ENCODE assay signal across 33 mouse cellular contexts in genomic region chr2:117255415-117255814, GRCm38 (mm10).
"Had no signal": no experiment of that assay in that cellular context is flagged by ENCODE, and none has a peak within 500 bp of the region (broad histone marks: within the 10 kb centered on the region; RNA-seq: fewer than 3 reads in every experiment).

No protein-coding gene starts in this region.

- H3K27me3 ChIP-seq: heart, embryonic 13.5 days; heart, embryonic 15.5 days; hindbrain, embryonic 12.5 days; hindbrain, embryonic 13.5 days; hindbrain, embryonic 15.5 days; intestine, embryonic 15.5 days; kidney, embryonic 15.5 days had no signal

- H3K4me1 ChIP-seq: intestine, embryonic 15.5 days had no signal

- H3K27ac ChIP-seq: heart, embryonic 13.5 days; heart, embryonic 15.5 days; hindbrain, embryonic 10.5 days; hindbrain, embryonic 12.5 days; hindbrain, embryonic 13.5 days; hindbrain, embryonic 14.5 days; hindbrain, embryonic 15.5 days; hindbrain, postnatal 0 days; intestine, embryonic 15.5 days; kidney, embryonic 15.5 days; kidney, postnatal 0 days; layer of hippocampus, adult 2 months; left cerebral cortex, adult 2 months had no signal

- H3K36me3 ChIP-seq: intestine, embryonic 15.5 days had no signal

- ATAC-seq: hindbrain, embryonic 16.5 days; hindbrain, postnatal 0 days; inflammation-experienced regulatory T-cells, adult 6 months; intestine, embryonic 15.5 days; intestine, embryonic 16.5 days; intestine, postnatal 0 days had no signal

- H3K4me3 ChIP-seq: heart, embryonic 13.5 days; heart, embryonic 15.5 days; hindbrain, embryonic 10.5 days; hindbrain, embryonic 12.5 days; hindbrain, embryonic 13.5 days; hindbrain, embryonic 15.5 days; intestine, embryonic 15.5 days; kidney, embryonic 15.5 days; layer of hippocampus, adult 2 months; left cerebral cortex, adult 2 months had no signal

- H3K9me3 ChIP-seq: heart, embryonic 13.5 days; heart, embryonic 15.5 days; hindbrain, embryonic 10.5 days; hindbrain, embryonic 12.5 days; hindbrain, embryonic 13.5 days; hindbrain, embryonic 15.5 days; intestine, embryonic 15.5 days; kidney, embryonic 15.5 days had no signal

- H3K9ac ChIP-seq: heart, embryonic 13.5 days; heart, embryonic 15.5 days; hindbrain, embryonic 12.5 days; hindbrain, embryonic 13.5 days; hindbrain, embryonic 14.5 days; hindbrain, embryonic 15.5 days; intestine, embryonic 15.5 days; kidney, embryonic 15.5 days had no signal

- DNase-seq: heart, postnatal 10 days; heart, postnatal 14 days; heart, postnatal 36 days; heart, postnatal 4 days; kidney, adult 11 months; kidney, adult 18-20 months; kidney, adult 2 months; kidney, adult 8-10 months; kidney, adult 9 months; kidney, postnatal 10 days; kidney, postnatal 14 days; kidney, postnatal 25 days; kidney, postnatal 36 days; kidney, postnatal 4 days; layer of hippocampus, adult 9-11 months; layer of hippocampus, postnatal 36 days had no signal
